Mouse (Mus musculus): ENCODE measurements around the gene A930033H14Rik. TPM values are rescaled to one million over a fixed set of nuclear protein-coding genes. Genes with fewer than 3 reads are reported as not detected.

The A930033H14Rik gene
- total and polyA plus RNA-seq, 2 experiments: 0.26 to 5.9 TPM

GRCm38 (mm10) chr10:69255594-69255993 lies 42.7 kb upstream of the A930033H14Rik start:
- DNase-seq (ENCODE audit: extremely low read depth, low read depth, low spot score): no peak
- no peak overlapping the region for H3K9ac ChIP-seq (ENCODE audit: low read depth, low read length)
- H3K36me3 ChIP-seq (ENCODE audit: control insufficient read depth, insufficient read depth, low read length): peaks cover 18% of the 10 kb centered on the region
- TF ChIP-seq POLR2A (IDR thresholded peaks at IDR 0.05; ENCODE audit: extremely low read depth, insufficient read depth, low read length): no peak
- H3K27ac ChIP-seq (replicated peaks; ENCODE audit: insufficient read depth, low read depth, low read length): no peak overlapping the region
- no peak overlapping the region for H3K4me3 ChIP-seq (ENCODE audit: insufficient read depth, low read depth, low read length)
- WGBS: 76% methylated on average over 5 of the region's 5 CpGs
- peaks cover 9% of the 10 kb centered on the region; the same call in 1 of the 2 replicates for H3K79me2 ChIP-seq (ENCODE audit: control insufficient read depth, insufficient read depth, low read length)
- peaks cover 20% of the 10 kb centered on the region for H3K4me1 ChIP-seq (ENCODE audit: control insufficient read depth, insufficient read depth, low read length)
- no peaks in the 10 kb centered on the region for H3K27me3 ChIP-seq (ENCODE audit: control insufficient read depth, insufficient read depth, low read length)

- H3K9ac ChIP-seq (ENCODE audit: low read depth, low read length): no peak overlapping the region
- WGBS: 46% methylated on average over 8 of the region's 8 CpGs
- peak overlapping the region; percentile 42 for H3K27ac ChIP-seq (replicated peaks; ENCODE audit: insufficient read depth, low read depth, low read length)
- H3K79me2 ChIP-seq (ENCODE audit: control insufficient read depth, insufficient read depth, low read length): peaks cover 9% of the 10 kb centered on the region; the same call in 1 of the 2 replicates
- peaks cover 28% of the 10 kb centered on the region for H3K36me3 ChIP-seq (ENCODE audit: control insufficient read depth, insufficient read depth, low read length)
- H3K4me1 ChIP-seq (ENCODE audit: control insufficient read depth, insufficient read depth, low read length): peaks cover 20% of the 10 kb centered on the region
- DNase-seq (ENCODE audit: extremely low read depth, low read depth, low spot score): peak; percentile 47
- H3K4me3 ChIP-seq (ENCODE audit: insufficient read depth, low read depth, low read length): no peak overlapping the region
- no peak for TF ChIP-seq POLR2A (IDR thresholded peaks at IDR 0.05; ENCODE audit: extremely low read depth, insufficient read depth, low read length)
- TF ChIP-seq CTCF (IDR thresholded peaks at IDR 0.05; ENCODE audit: low read depth, low read length): no peak
- no peaks in the 10 kb centered on the region for H3K27me3 ChIP-seq (ENCODE audit: control insufficient read depth, insufficient read depth, low read length)
Measured at GRCm38 (mm10) chr10:69254390-69254847, 41.5 kb upstream of the A930033H14Rik start.

- Histone ChIP-seq H3K4me3 (ENCODE audit: insufficient read depth, low read depth, low read length) (no peak overlapping the region), H3K27ac (replicated peaks; ENCODE audit: insufficient read depth, low read depth, low read length) (peak overlapping the region; percentile 42), H3K4me1 (ENCODE audit: control insufficient read depth, insufficient read depth, low read length) (peaks cover 23% of the 10 kb centered on the region), H3K79me2 (ENCODE audit: control insufficient read depth, insufficient read depth, low read length) (peaks cover 11% of the 10 kb centered on the region; the same call in 1 of the 2 replicates), H3K36me3 (ENCODE audit: control insufficient read depth, insufficient read depth, low read length) (peaks cover 30% of the 10 kb centered on the region), H3K27me3 (ENCODE audit: control insufficient read depth, insufficient read depth, low read length) (no peaks in the 10 kb centered on the region), H3K9ac (ENCODE audit: low read depth, low read length) (no peak overlapping the region)
- DNase-seq (ENCODE audit: extremely low read depth, low read depth, low spot score): no peak
- WGBS: 45% methylated on average over 5 of the region's 5 CpGs
- TF ChIP-seq CTCF (IDR thresholded peaks at IDR 0.05; ENCODE audit: low read depth, low read length): no peak
- TF ChIP-seq POLR2A (IDR thresholded peaks at IDR 0.05; ENCODE audit: extremely low read depth, insufficient read depth, low read length): no peak
Measured at GRCm38 (mm10) chr10:69253686-69254080, 40.8 kb upstream of the A930033H14Rik start.

GRCm38 (mm10) chr10:69253075-69253685 lies 40.3 kb upstream of the A930033H14Rik start:
- TF ChIP-seq POLR2A (IDR thresholded peaks at IDR 0.05; ENCODE audit: extremely low read depth, insufficient read depth, low read length) (no peak), CTCF (IDR thresholded peaks at IDR 0.05; ENCODE audit: low read depth, low read length) (no peak)
- peaks cover 27% of the 10 kb centered on the region for H3K4me1 ChIP-seq (ENCODE audit: control insufficient read depth, insufficient read depth, low read length)
- no peak overlapping the region for H3K4me3 ChIP-seq (ENCODE audit: insufficient read depth, low read depth, low read length)
- H3K36me3 ChIP-seq (ENCODE audit: control insufficient read depth, insufficient read depth, low read length): peaks cover 28% of the 10 kb centered on the region
- H3K27ac ChIP-seq (replicated peaks; ENCODE audit: insufficient read depth, low read depth, low read length): peak overlapping the region; percentile 67
- peaks cover 15% of the 10 kb centered on the region; the same call in 1 of the 2 replicates for H3K79me2 ChIP-seq (ENCODE audit: control insufficient read depth, insufficient read depth, low read length)
- DNase-seq (ENCODE audit: extremely low read depth, low read depth, low spot score): peak; percentile 83
- 11% methylated on average over 5 of the region's 5 CpGs for WGBS
- no peak overlapping the region for H3K9ac ChIP-seq (ENCODE audit: low read depth, low read length)
- H3K27me3 ChIP-seq (ENCODE audit: control insufficient read depth, insufficient read depth, low read length): no peaks in the 10 kb centered on the region

GRCm38 (mm10) chr10:69252112-69253074 lies 39.5 kb upstream of the A930033H14Rik start:
- TF ChIP-seq POLR2A (IDR thresholded peaks at IDR 0.05; ENCODE audit: extremely low read depth, insufficient read depth, low read length) (no peak), CTCF (IDR thresholded peaks at IDR 0.05; ENCODE audit: low read depth, low read length) (no peak)
- H3K27ac ChIP-seq (replicated peaks; ENCODE audit: insufficient read depth, low read depth, low read length): peak overlapping the region; percentile 67
- H3K9ac ChIP-seq (ENCODE audit: low read depth, low read length): no peak overlapping the region
- DNase-seq (ENCODE audit: extremely low read depth, low read depth, low spot score): no peak
- peaks cover 25% of the 10 kb centered on the region for H3K36me3 ChIP-seq (ENCODE audit: control insufficient read depth, insufficient read depth, low read length)
- no peak overlapping the region for H3K4me3 ChIP-seq (ENCODE audit: insufficient read depth, low read depth, low read length)
- peaks cover 12% of the 10 kb centered on the region; the same call in 1 of the 2 replicates for H3K79me2 ChIP-seq (ENCODE audit: control insufficient read depth, insufficient read depth, low read length)
- WGBS: 85% methylated on average over 17 of the region's 17 CpGs
- H3K4me1 ChIP-seq (ENCODE audit: control insufficient read depth, insufficient read depth, low read length): peaks cover 33% of the 10 kb centered on the region
- no peaks in the 10 kb centered on the region for H3K27me3 ChIP-seq (ENCODE audit: control insufficient read depth, insufficient read depth, low read length)

Measured in liver, adult 2 months (tissue).